Mouse (Mus musculus) effector memory CD4-positive, alpha-beta T cell, adult 5 months (primary cell): ENCODE results near the gene Tulp3. TPM values are rescaled to one million over a fixed set of nuclear protein-coding genes. Genes with fewer than 3 reads are reported as not detected.

Experiments
- polyA plus RNA-seq: library from polyadenylated mRNA; unstranded; fragments of 100-300 nt; shearing (Covaris generic); gene quantifications from one replicate; pipeline ENCODE4 v1.2.1, GENCODE M21; 2017

Gene Tulp3
- polyA plus RNA-seq: 1.3 TPM

GRCm38 (mm10) chr6:128355726-128356416, at the start of gene Tulp3:
Gene Tulp3, minus strand, starts transcription at chr6:128355851.

GRCm38 (mm10) chr6:128398996-128399395, 43.3 kb upstream of the Tulp3 start, which contains the start of gene Nrip2:
Gene Nrip2, plus strand, starts transcription at chr6:128399296.

GRCm38 (mm10) chr6:128375192-128375591, 19.5 kb upstream of the Tulp3 start, which contains the start of the genes Tex52 and Gm44596:
Gene Tex52, plus strand, starts transcription at chr6:128375456.
Gene Gm44596, plus strand, starts transcription at chr6:128375503.

GRCm38 (mm10) chr6:128362381-128363006, 6.8 kb upstream of the Tulp3 start, which contains the start of the genes Rhno1 and Foxm1:
Gene Rhno1, minus strand, starts transcription at chr6:128362911.
Gene Foxm1, plus strand, starts transcription at chr6:128362967.

DNA sequence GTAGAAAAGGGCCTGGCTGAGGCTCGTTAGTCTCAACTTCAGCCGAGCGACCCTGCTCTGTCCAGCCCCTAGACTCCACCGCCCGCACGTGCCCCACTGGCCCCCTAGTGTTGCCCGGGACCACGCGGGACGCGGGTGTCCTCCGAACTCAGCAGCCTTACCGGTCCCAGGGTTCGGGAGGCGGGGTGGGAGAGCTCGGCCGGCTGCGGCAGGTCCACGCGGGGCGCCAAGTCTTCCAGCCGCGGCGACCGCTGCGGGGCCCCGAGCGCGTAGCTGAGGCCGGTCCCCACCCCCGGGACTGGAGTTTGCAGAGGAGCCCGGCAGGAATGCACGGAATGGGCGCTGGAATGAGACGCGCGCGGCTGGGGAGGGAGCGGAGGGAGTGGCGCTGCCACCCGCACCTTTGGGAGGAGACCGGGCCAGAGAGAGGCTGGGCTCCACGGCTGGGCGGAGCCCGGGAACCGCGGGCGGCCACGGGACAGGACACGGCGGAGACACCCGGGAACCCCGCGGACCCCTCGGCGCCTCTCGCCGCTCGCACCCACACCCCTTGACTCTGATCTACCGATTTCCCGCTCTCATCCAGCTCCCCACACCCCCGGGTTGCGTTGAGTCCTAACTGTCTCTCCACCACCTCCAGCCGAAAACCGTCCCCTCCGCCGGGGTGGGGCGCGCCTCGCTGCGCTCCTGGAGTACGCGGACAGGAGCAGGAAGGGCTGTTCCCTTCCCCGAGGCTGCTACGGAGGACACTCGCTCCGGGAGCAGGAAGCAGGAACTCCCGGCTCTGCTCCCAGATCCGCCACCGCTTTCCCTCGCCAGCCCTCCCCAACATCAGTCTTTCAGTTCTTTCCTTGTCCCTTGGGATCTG, 55.3 kb downstream of the Tulp3 start, which contains the start of gene Tead4:
Gene Tead4, minus strand, starts transcription at position 690 of the 868 bp plus-strand sequence.

Other genes with a start within 250 kb of the Tulp3 start
- gene Tspan9, start 212.3 kb downstream of the Tulp3 start, polyA plus RNA-seq: 0.16 TPM
- gene Tead4, start 55.0 kb downstream of the Tulp3 start, polyA plus RNA-seq: not detected
- 48.0 TPM for gene Rhno1, start 7.1 kb upstream of the Tulp3 start, polyA plus RNA-seq
- 2.2 TPM for gene Foxm1, start 7.1 kb upstream of the Tulp3 start, polyA plus RNA-seq
- not detected for gene Tex52, start 19.6 kb upstream of the Tulp3 start, polyA plus RNA-seq
- not detected for gene Gm44596, start 19.7 kb upstream of the Tulp3 start, polyA plus RNA-seq
- gene Nrip2, start 43.4 kb upstream of the Tulp3 start, polyA plus RNA-seq: 0.44 TPM
- gene Itfg2, start 69.1 kb upstream of the Tulp3 start, polyA plus RNA-seq: 32.3 TPM
- gene Fkbp4, start 82.8 kb upstream of the Tulp3 start, polyA plus RNA-seq: 130 TPM
- gene Pzp, start 170.9 kb upstream of the Tulp3 start, polyA plus RNA-seq: not detected
- not detected for gene A2ml1, start 225.8 kb upstream of the Tulp3 start, polyA plus RNA-seq